Mouse (Mus musculus): ENCODE measurements around the gene Shisa8. TPM values are rescaled to one million over a fixed set of nuclear protein-coding genes. Genes with fewer than 3 reads are reported as not detected.

Gene Shisa8
- total RNA-seq, 2 experiments from 2014 or later, result 1.5 to 2.0 TPM

DNA sequence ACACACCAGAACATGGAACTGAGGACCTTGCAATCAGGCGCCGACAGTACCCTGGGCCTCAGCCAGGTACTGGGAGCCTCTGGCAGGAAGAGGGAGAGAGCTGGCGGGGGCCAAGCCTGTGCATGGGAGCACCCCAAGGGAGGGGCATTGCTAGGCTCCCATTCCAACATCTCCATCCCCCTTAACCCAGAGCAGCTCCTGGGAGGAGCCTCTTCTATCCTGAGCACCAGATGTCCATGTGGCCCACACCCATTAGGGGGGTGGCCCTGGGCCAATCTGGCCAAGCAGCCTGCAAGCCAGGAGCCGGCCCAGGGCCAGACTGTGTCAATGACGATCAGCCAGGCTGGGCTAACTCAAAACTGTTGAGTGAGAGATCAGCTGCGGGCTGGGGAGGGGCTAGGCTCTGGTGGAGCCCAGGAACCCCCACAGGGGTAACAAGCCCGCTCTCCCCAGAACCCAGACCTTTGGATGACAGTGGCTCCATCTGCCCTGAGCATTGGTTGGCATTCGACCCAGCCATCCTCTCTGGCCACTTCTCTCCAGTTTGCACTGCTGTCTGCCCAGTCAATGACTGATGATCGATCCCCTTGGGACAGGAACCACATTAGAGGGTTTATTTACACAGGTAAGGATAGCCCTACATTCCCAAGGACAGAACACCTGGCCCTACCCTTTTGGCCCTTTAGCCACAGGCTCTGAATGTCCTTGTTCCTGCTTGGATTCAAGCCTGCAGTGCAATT lies 6.1 kb downstream of the Shisa8 start:
- intact Hi-C loops (cut with DNase I), result no loop called here
- DNase-seq, result peak; percentile 99

DNA sequence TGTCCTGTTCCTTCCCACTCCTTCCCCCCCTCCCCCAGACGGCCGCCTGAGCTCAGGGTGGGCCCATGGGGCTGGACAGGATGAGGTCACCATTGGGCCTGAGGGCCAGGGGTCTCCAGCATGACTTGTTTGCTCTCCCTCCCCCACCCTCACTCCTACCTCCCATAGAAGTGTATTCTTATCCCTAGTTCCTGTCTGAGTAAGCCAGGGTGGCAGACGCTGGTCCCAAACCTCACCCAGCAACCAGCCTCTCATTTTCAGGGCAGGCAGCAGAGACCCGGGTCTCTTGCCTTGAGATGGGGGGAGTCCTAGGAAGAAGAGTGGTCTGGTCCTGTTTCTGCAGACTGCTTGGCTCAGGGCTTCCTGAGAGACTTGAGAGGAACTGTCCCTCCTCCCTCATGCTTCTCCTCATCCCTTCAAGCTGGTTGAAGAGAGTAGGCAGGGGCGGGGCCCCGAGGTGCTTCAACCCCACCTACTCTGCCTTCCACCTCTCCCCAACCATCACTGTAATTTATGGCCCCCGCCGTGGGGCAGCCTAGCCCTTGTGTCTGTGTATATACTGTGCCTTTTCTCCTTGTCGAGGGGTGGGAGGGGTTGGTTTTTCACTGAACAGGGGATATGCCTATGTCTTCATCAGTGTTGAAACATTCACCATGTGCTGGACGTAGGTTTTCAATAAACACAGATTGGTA lies 7.8 kb downstream of the Shisa8 start:
- no peak for DNase-seq
- intact Hi-C loops (cut with DNase I), result no loop called here

DNA sequence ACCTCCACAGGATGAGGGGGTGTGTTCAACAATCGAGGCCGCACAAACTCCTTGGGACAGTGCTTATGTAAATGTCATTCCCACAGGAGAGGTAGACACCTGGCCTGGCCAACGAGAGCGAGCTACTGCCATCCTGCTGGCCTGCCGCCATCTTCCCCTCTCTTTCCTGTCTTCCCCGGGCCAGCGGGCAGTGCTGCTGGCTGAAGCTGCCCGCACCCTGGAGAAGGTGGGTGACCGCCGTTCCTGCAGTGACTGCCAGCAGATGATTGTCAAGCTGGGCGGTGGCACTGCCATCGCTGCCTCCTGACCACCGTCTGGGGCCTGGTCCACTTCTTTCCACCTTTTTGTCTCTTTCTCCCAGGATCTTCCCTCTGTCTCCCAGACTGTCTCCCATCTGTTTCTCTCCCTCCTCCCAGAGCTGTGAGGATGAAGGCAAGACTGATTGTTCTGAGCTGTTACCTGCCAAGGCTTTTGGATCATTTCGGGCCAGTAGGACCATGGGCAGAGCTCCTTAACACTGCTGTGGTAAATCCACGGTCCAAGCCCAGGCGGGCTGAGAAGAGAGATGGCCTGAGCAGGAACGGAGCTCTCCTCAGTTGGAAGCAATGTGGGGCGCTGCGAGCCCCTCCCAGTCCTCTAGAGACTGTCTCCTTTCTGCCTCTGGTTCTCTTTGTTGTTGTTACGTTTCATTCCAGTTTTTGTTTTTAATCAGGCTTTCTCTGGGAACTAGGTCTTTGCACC lies 8.8 kb downstream of the Shisa8 start:
- DNase-seq, result peak; percentile 64
- intact Hi-C loops (cut with DNase I), result no loop called here

DNA sequence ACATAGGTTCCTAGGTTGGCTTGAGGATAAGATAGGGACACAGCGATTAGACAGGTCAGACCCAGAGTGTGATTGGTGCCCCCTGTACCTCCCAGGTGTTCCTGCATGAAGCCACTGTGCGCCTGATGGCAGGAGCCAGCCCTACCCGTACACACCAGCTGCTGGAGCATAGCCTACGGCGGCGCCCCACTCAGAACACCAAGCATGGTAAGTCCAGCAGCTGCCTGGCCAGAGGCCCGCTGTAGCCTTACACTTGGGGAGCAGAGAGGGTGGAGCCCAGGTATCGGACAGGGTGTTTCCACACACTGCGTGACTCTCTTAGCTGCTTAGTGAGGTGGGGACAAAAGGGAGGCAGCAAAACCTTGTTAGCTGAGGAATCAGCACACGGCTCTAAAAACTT lies 9.5 kb downstream of the Shisa8 start:
- intact Hi-C loops (cut with DNase I), result no loop called here

DNA sequence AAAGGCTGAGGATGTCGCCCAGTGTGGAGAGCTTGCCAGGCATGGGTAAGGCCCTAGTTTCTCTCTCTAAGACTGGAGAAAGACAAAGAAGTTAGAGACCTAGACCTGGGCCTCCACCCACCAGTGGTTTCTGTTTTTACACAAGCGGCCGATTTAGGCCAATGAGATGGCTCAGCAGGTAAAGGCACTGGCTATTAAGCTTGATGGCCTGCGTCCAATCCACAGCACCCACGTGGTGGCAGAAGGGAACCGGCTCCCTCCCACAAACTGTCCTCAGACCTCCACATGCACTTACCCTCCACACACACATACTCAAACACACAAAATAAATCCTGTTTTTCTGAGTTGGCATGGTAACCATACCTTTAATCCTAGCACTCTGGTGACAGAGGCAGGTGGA lies 10.5 kb downstream of the Shisa8 start:
- DNase-seq, result no peak
- intact Hi-C loops (cut with DNase I), result no loop called here

More for the DNA sequence above, 9.5 kb downstream of the Shisa8 start:
- DNase-seq, result no peak

DNA sequence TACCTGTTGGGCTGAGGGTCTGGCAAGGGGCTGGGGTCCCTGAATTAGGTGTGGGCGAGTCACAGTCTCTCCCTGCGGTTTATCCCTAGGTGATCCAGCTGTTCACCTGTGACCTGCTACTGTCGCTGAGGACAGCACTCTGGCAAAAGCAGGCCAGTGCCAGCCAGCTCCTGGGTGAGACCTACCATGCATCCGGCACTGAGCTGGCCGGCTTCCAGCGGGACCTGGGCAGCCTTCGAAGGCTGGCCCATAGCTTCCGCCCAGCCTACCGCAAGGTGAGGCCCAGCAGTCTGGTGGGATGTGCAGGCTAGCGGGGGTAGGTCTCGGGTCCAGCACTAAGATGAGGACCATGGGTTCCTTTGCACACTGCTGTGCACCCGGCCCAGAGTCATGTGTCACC lies 13.1 kb downstream of the Shisa8 start:
- DNase-seq, result no peak
- intact Hi-C loops (cut with DNase I), result no loop called here

DNA sequence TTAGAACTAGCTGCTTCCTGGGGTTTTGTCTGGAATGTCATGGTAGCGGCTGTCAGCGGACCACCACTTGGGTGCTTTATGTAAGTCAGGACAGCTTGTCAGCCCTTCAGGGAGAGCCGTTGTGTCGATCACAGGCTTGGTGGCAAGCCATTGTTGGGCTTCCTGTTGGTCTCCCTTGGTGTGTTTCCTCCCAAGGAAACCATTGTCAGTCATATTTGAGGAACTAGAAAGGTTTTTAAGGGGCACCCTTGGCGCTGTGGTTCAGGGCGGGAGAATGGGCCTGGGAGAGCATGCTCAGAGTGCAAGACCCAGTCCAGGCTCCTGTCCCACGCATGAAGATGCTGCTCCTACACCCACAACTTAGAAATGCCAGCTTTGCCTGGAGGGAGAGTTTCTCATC lies 14.3 kb downstream of the Shisa8 start:
- no peak for DNase-seq
- intact Hi-C loops (cut with DNase I), result no loop called here

DNA sequence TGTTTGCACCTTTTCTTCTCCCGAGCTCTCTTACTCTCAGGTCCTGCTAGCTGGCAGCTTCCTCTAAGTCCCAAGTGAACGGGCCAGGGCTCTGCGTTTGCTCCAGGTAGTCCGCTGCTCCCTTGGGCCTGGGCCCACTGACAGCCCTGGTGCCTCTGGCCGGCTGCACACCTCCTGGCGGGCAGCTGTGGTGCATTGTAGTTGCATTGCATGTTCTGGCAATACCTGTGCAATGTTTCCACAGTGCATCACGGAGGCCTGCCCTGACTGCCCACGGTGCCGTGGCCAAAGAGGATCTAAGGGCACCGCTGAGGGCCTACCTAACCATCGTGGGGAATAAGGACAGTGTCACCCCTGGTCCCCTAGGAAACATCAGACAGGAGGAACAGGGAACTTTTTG lies 14.7 kb downstream of the Shisa8 start:
- DNase-seq, result no peak
- intact Hi-C loops (cut with DNase I), result no loop called here

DNA sequence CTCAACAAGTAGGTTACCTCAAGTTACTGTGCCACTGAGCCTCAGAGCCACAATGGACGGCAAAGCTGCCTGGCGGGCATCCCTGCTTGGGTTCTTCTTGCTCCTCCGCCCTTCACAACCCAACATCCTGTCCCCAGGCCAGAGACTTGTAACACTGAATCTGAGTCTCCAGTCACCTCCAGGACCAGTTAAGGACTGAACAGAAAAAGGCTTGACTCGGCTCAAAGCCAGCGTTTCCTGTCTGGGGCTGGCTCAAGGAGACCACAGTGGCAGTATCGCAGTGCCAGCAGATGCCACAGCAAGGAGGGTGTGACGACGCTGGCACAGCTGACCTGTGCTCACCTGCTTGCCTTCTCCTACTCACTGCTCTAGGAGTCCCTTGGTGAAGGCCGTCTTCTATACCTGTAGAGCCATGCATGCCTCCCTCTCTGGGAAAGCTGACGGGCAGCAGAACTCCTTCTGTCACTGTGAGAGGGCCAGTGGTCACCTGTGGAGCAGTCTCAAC lies 15.3 kb downstream of the Shisa8 start:
- intact Hi-C loops (cut with DNase I), result no loop called here
- DNase-seq, result no peak

DNA sequence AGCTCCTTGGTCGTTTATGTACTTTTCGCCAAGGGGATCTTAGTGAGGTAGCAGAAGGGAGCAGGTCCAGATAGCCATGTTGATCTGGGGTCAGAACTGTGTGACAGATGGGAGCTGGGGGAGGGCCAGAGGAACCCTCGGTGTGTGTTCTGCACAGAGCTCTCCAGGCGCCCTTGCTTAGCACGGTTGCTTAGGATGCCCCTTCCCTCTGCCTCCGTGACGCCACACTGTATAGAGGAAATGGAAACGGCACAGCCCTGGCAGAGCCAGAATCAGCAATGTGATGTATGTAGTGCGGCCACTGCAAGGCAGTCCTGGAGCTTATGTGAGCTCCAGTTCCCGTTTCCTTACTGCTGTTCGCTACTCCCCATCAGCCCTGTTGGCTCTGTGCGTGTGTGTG lies 16.3 kb downstream of the Shisa8 start:
- DNase-seq, result no peak
- intact Hi-C loops (cut with DNase I), result no loop called here

DNA sequence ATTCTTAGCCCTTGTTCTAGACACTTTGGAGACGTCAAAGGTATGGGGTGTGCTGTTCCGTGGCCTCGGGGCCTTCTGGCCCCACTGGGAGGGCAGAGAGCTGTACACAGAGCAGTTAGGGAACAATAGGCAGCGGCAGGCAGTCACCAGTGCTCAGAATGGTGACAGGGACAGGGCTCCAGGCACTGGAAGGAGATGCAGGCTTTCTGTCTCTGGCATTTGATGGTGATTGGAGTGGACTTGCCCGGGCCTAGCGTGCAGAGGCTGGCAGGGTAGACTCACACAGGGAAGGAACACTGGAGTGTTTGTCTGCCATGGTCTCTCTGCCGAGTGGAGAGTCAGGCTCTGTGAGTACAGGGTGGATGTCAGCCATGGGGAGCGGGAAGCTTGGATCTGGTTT lies 20.0 kb downstream of the Shisa8 start:
- intact Hi-C loops (cut with DNase I), result no loop called here

DNA sequence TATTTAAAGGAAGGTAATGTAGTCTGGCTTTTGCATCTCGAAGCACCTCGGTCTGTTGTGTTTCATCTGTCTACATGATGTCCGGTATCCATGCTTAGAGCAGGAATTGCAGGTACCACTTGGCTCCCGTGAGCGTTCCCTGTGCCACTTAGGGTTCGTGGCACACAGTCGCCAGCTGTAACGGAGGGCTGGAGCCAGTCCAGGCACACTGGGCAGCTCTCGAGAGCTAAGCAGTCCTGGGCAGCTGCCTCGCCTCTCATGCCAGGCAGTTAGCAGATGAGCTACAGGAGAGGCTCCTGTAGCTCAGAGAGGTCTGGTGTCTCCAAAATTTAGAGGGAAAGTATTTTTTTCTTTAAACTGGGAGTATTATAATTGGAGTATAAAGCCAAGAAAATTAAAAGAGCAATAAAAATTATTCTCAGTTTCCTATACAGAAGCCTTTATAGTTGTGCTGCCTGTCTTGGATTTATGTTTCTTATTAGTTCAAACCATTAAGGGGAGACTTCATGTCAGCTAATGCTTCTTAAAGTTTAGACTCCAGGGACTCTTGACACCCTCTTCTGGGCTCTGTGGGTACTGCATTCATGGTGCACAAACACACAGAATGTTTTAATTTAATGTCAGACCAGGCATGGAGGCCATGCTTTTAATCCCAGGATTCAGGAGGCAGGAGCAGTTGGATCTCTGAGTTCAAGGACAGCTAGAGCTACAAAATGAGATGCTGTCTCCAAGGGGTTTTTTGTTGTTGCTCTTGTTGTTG lies 24.0 kb downstream of the Shisa8 start:
- DNase-seq, result peak; percentile 81
- intact Hi-C loops (cut with DNase I), result no loop called here

More for the DNA sequence above, 20.0 kb downstream of the Shisa8 start:
- DNase-seq, result no peak

DNA sequence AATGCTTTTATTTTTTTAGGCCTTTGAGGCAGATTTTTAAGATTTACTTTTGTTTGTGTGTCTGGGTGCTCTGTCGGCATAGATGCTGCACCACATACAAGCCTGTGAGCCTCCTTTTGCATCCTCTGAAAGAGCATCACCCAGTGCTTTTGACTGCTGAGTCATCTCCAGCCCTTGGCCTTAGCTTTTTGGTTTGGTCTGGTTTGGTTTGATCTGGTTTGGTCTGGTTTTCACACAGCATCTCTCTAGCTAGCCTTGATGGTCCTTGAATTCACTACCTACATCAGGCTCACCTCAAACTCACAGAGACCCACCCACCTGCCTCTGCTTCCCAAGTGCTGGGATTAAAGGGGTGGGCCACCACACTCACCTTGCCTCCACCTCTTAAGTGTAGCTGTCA lies 24.7 kb downstream of the Shisa8 start:
- no peak for DNase-seq
- intact Hi-C loops (cut with DNase I), result no loop called here

DNA sequence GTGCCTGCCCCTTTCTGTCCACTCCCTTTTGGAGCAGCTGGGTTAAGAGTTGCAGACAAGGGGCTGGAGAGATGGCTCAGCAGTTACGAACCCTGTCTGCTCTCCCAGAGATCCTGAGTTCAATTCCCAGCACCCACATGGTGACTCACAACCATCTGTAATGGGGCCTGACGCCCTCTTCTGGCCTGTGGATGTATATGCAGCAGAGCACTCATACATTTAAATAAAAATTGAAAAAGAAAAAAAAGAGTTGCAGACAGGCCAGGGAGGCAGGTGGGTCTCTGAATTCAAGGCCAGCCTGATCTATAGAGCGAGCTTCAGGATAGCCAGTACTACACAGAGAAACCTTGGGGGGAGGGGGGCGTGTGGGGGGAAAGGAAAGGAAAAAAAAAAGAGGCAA lies 25.2 kb downstream of the Shisa8 start:
- intact Hi-C loops (cut with DNase I), result no loop called here
- DNase-seq, result no peak

DNA sequence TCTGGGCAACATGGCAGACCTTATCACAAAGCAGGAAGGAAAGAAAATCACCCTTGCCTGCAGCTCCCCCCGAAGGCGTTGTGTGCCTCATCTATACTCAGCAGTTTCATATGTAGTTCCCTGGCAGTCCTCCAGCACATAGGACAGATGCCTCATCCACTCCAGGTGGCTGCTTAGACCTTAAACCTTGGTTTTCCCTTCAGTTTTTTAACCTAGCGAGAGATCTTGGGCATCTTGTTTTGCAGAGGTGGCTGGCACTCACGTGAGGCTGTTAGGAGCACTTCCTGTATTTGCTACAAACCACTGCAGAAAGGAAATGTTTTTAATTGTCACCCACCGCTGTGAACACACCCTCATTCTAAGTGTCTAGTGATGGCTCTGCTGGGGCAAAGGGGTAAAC lies 25.7 kb downstream of the Shisa8 start:
- no peak for DNase-seq
- intact Hi-C loops (cut with DNase I), result no loop called here

DNA sequence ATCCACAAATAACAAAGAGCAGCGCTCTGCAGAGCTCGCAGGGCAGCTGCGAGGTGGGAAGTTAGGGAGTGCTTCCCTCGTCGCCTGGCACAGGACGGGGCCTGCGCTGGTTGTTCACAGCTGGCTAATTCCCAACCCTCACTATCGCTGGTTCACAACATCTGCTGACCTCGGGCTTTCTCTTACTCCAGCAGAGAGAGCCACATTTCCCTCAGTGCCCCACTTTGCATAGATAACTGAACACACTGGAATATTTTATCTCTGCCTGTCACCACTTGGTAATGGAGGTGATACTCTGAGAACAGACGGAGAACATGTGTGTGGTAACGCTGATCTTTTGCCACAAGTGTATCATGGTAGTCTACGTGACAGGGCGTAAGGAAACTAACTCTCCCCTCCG lies 26.5 kb downstream of the Shisa8 start:
- intact Hi-C loops (cut with DNase I), result no loop called here
- DNase-seq, result no peak

DNA sequence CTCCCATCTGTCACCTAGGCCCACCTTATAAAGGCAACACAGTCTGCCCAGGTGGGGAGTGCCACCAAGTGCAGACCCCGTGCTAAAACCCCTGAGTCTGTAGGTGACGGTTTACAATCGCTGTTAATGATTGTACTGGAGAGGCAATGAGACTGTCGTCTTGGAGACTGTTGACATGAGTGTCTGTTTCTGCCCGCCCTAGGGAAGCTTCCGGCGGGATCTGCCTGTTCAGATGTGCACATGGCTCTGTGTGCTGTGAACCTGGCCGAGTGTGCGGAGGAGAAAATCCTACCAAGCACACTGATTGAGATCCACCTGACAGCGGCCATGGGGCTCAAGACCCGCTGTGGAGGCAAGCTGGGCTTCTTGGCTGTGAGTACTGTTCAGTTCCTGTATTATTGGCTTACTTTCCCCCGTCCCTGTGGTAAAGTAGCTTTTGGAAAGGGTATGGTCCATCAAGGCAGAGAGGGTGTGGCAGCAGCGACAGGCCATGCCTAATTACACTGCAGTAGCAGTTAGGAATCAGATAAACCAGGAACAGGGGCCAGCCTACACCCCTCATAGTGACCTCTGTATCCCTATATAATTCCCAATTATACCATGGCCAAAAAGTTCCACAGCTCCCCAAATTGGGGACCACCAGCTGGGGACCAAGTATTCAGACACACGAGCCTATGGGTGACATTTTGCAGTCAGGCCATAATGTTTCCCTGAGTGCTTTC lies 27.4 kb downstream of the Shisa8 start:
- DNase-seq, result no peak
- intact Hi-C loops (cut with DNase I), result no loop called here

DNA sequence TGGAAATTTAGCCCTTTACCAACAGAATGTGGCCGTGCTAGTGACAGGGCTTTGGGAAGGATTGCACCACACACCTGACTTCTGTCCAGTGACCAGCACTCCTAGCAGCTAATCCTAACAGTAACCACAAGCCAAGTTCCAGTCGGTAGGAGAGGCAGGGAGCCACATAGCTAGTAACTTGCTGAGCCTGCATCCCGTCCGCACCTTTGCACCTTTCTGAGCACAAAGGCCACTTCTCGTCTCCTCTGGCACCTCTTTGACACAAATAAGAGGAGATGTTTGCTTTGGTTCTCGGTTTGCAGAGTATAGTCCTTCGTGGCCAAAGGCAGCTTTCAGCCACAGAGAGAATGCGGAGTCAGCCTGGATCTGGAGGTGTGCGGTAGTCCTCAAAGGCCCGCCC lies 28.0 kb downstream of the Shisa8 start:
- intact Hi-C loops (cut with DNase I), result no loop called here
- no peak for DNase-seq

DNA sequence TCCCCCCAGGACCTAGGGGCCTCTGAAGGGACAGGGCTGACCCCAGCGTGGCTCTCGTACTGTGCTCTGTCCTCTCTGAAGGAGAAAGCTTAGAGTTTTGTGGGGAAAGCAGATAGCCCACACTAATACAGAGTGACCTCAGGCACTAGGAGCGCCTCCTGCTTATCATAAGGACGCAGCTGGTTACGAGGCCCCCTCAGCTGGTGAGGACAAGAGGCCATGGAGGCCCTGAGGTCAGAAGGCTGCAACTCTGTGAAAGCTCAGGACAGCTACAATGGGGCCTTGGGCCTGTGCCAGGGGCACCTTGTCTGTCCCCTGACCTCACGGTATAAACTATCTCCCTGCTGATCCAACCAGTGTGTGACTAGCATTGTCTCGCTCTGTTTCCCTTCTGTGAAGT lies 28.4 kb downstream of the Shisa8 start:
- intact Hi-C loops (cut with DNase I), result no loop called here
- DNase-seq, result no peak

DNA sequence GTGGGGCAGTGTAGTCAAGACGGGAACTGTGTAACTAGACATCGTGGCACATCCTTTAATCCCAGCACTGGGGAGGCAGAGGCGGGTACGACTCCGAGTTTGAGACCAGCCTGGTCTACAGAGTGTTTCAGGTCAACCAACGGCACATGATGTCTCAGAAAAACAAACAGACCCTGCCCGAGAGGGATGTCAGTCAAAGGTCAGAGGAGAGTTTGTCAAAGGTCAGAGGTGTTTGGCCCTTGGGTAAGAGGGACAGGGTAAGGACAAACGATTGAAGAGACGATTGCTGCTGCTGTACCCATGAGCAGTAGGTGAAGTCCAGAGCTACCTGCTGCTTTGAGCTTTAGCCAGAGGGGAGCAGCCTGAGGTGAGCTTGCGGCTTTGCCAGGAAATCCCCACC lies 29.0 kb downstream of the Shisa8 start:
- DNase-seq, result no peak
- intact Hi-C loops (cut with DNase I), result no loop called here

All from left cerebral cortex, postnatal 4 days (tissue).